Mouse (Mus musculus) CH12.LX (cell line): ENCODE results near the gene Rtel1. TPM values are rescaled to one million over a fixed set of nuclear protein-coding genes. Genes with fewer than 3 reads are reported as not detected.

ENCODE experiments used
- DNase-seq: peaks from one replicate; pipeline ENCODE4 v3.0.0-alpha.2; 2013; ENCODE audit errors: extremely low read depth
- H3K27ac ChIP-seq: 2 replicates; pipeline ENCODE4 v1.5.1; 2012; ENCODE audit warnings: low read depth, mild to moderate bottlenecking, control low read depth, moderate library complexity; ENCODE audit not compliant: insufficient read depth
- H3K27me3 ChIP-seq: replicated peaks from 2 replicates; pipeline ENCODE3; 2012; ENCODE audit warnings: inconsistent platforms
- H3K36me3 ChIP-seq, 2 experiments: replicated peaks in 1 of 2; 2 replicates each; pipeline versions ENCODE3 to v1.6.1; 2012; ENCODE audit warnings: inconsistent platforms in 1 of 2, low read length in 1 of 2, mild to moderate bottlenecking in 1 of 2, mixed read lengths in 1 of 2, moderate library complexity in 1 of 2; ENCODE audit not compliant: control insufficient read depth in 1 of 2, insufficient read depth in 1 of 2
- H3K4me1 ChIP-seq, 2 experiments: 2 replicates each; pipeline ENCODE4 v1.6.1; 2012; ENCODE audit warnings: inconsistent platforms in 1 of 2, moderate library complexity in 1 of 2; ENCODE audit not compliant: insufficient read depth in 2 of 2, control insufficient read depth in 1 of 2
- H3K4me2 ChIP-seq: 2 replicates; pipeline ENCODE4 v1.6.1; 2012; ENCODE audit warnings: low read depth, mild to moderate bottlenecking, control low read depth; ENCODE audit not compliant: poor library complexity, insufficient read depth, severe bottlenecking
- H3K4me3 ChIP-seq, 3 experiments: fragments of 150-350 bp in 1 of 3; sonication (generic) in 1 of 3; replicated peaks in 1 of 3; 2 replicates each; pipeline versions ENCODE3 to v1.5.1; 2011 to 2012; ENCODE audit warnings: low read depth in 2 of 3, low read length in 2 of 3, mild to moderate bottlenecking in 2 of 3, moderate library complexity in 2 of 3, control low read depth in 1 of 3, improper control_type of control experiment in 1 of 3, inconsistent platforms in 1 of 3, mixed read lengths in 1 of 3; ENCODE audit not compliant: poor library complexity in 1 of 3
- H3K79me2 ChIP-seq: replicated peaks from 2 replicates; pipeline ENCODE4 v1.6.1; 2012; ENCODE audit warnings: mild to moderate bottlenecking, moderate library complexity; ENCODE audit not compliant: control insufficient read depth, poor library complexity, insufficient read depth, severe bottlenecking; ENCODE audit errors: extremely low read depth
- H3K9ac ChIP-seq: 2 replicates; pipeline ENCODE4 v1.6.1; 2012; ENCODE audit warnings: low read depth, mild to moderate bottlenecking, control low read depth, moderate library complexity; ENCODE audit not compliant: insufficient read depth
- H3K9me3 ChIP-seq: replicated peaks from 2 replicates; pipeline ENCODE3; 2012; ENCODE audit warnings: low read length, inconsistent platforms, mixed read lengths
- BHLHE40 ChIP-seq: IDR thresholded peaks from 2 replicates; pipeline ENCODE4 v1.6.1; 2011; ENCODE audit warnings: mild to moderate bottlenecking, low read depth, low read length, improper control_type of control experiment
- CHD1 ChIP-seq: IDR thresholded peaks from 2 replicates; pipeline ENCODE4 v1.6.1; 2012; ENCODE audit warnings: low read depth, low read length, improper control_type of control experiment, inconsistent platforms
- E2F4 ChIP-seq: IDR thresholded peaks from 2 replicates; pipeline ENCODE4 v1.6.1; 2011; ENCODE audit warnings: low read depth, low read length, improper control_type of control experiment; ENCODE audit not compliant: insufficient replicate concordance
- ELF1 ChIP-seq: IDR thresholded peaks from 2 replicates; pipeline ENCODE4 v1.6.1; 2014; ENCODE audit warnings: low read depth, mild to moderate bottlenecking, inconsistent platforms, low read length, improper control_type of control experiment
- ETS1 ChIP-seq: conservative IDR thresholded peaks from 2 replicates; pipeline ENCODE4 v1.6.1; 2012; ENCODE audit warnings: low read depth, mild to moderate bottlenecking, inconsistent platforms, low read length, improper control_type of control experiment, moderate library complexity
- GABPA ChIP-seq: IDR thresholded peaks from 2 replicates; pipeline ENCODE4 v1.6.1; 2012; ENCODE audit warnings: low read depth, low read length, improper control_type of control experiment, inconsistent platforms; ENCODE audit not compliant: insufficient replicate concordance
- HCFC1 ChIP-seq: IDR thresholded peaks from 2 replicates; pipeline ENCODE4 v1.6.1; 2012; ENCODE audit warnings: low read depth, mild to moderate bottlenecking, inconsistent platforms, low read length, improper control_type of control experiment
- IRF4 ChIP-seq: IDR thresholded peaks from 2 replicates; pipeline ENCODE4 v1.6.1; 2014; ENCODE audit warnings: low read depth, mild to moderate bottlenecking, inconsistent platforms, low read length, improper control_type of control experiment
- JUN ChIP-seq: IDR thresholded peaks from 2 replicates; pipeline ENCODE4 v1.6.1; 2011; ENCODE audit warnings: low read depth, mild to moderate bottlenecking, low read length, improper control_type of control experiment, moderate library complexity; ENCODE audit not compliant: insufficient read depth
- JUND ChIP-seq: conservative IDR thresholded peaks from 2 replicates; pipeline ENCODE4 v1.6.1; 2011; ENCODE audit warnings: low read depth, low read length, improper control_type of control experiment
- MAFK ChIP-seq: IDR thresholded peaks from 2 replicates; pipeline ENCODE4 v1.6.1; 2011; ENCODE audit warnings: low read length, improper control_type of control experiment; ENCODE audit not compliant: insufficient replicate concordance
- MAX ChIP-seq: IDR thresholded peaks from 2 replicates; pipeline ENCODE4 v1.6.1; 2011; ENCODE audit warnings: low read length, improper control_type of control experiment
- MXI1 ChIP-seq: IDR thresholded peaks from 2 replicates; pipeline ENCODE4 v1.6.1; 2011; ENCODE audit warnings: mild to moderate bottlenecking, low read depth, low read length, improper control_type of control experiment
- MYC ChIP-seq: IDR thresholded peaks from 2 replicates; pipeline ENCODE4 v1.6.1; 2011; ENCODE audit warnings: low read depth, mild to moderate bottlenecking, improper control_type of control experiment, low read length
- NELFE ChIP-seq: IDR thresholded peaks from 2 replicates; pipeline ENCODE4 v1.6.1; 2011; ENCODE audit warnings: low read depth, low read length, improper control_type of control experiment
- PAX5 ChIP-seq: IDR thresholded peaks from 2 replicates; pipeline ENCODE4 v1.6.1; 2012; ENCODE audit warnings: low read length, inconsistent platforms, mixed read lengths
- POLR2AphosphoS2 ChIP-seq: IDR thresholded peaks from 2 replicates; pipeline ENCODE4 v1.6.1; 2011; ENCODE audit warnings: low read depth, low read length, improper control_type of control experiment
- RCOR1 ChIP-seq: conservative IDR thresholded peaks from 2 replicates; pipeline ENCODE4 v1.6.1; 2012; ENCODE audit warnings: low read depth, mild to moderate bottlenecking, inconsistent platforms, low read length, improper control_type of control experiment
- SIN3A ChIP-seq: IDR thresholded peaks from 2 replicates; pipeline ENCODE4 v1.6.1; 2012; ENCODE audit warnings: low read length, improper control_type of control experiment, inconsistent platforms
- SMC3 ChIP-seq: IDR thresholded peaks from 2 replicates; pipeline ENCODE4 v1.6.1; 2011; ENCODE audit warnings: low read depth, low read length, improper control_type of control experiment
- TBP ChIP-seq: conservative IDR thresholded peaks from 2 replicates; pipeline ENCODE4 v1.6.1; 2011; ENCODE audit warnings: low read depth, low read length, improper control_type of control experiment
- UBTF ChIP-seq: IDR thresholded peaks from 2 replicates; pipeline ENCODE4 v1.6.1; 2012; ENCODE audit warnings: low read depth, mild to moderate bottlenecking, inconsistent platforms, low read length, improper control_type of control experiment, moderate library complexity
- USF2 ChIP-seq: conservative IDR thresholded peaks from 2 replicates; pipeline ENCODE4 v1.6.1; 2011; ENCODE audit warnings: low read depth, low read length, improper control_type of control experiment
- ZMIZ1 ChIP-seq: IDR thresholded peaks from 2 replicates; pipeline ENCODE4 v1.6.1; 2012; ENCODE audit warnings: low read depth, mild to moderate bottlenecking, inconsistent platforms, low read length, improper control_type of control experiment
- dilution Hi-C: fragments of 300-500 bp; cut with MboI; formaldehyde crosslinking; loops from 2 replicates; pipeline ENCODE4 v1.14.3; 2020; ENCODE audit warnings: low sequenced_read_pairs; ENCODE audit not compliant: extremely low pct_unique_long_range_greater_than_20kb, extremely low pct_ligation_motif_present
- in situ Hi-C: fragments of 300-500 bp; cut with MboI; formaldehyde crosslinking; loops from 3 replicates; pipeline ENCODE4 v1.14.3; 2019; ENCODE audit warnings: low sequenced_read_pairs, low pct_ligation_motif_present, low pct_unique_long_range_greater_than_20kb, mixed read lengths
- polyA plus RNA-seq: library from polyadenylated mRNA; unstranded; fragments of >175 nt; gene quantifications from 2 replicates; pipeline ENCODE4 v1.2.1, GENCODE M21; 2012; ENCODE audit warnings: low read depth; ENCODE audit not compliant: insufficient read length
- total RNA-seq, 2 experiments: library from RNA; depleted of rRNA; stranded (reverse); fragments of 300-350 nt in 1 of 2; fragments of >200 nt in 1 of 2; gene quantifications; 2 replicates each; pipeline ENCODE4 v1.2.3; 2012 to 2014

Gene Rtel1
- total and polyA plus RNA-seq, 3 experiments = 65.4 to 89.2 (median 67.6) TPM

DNA sequence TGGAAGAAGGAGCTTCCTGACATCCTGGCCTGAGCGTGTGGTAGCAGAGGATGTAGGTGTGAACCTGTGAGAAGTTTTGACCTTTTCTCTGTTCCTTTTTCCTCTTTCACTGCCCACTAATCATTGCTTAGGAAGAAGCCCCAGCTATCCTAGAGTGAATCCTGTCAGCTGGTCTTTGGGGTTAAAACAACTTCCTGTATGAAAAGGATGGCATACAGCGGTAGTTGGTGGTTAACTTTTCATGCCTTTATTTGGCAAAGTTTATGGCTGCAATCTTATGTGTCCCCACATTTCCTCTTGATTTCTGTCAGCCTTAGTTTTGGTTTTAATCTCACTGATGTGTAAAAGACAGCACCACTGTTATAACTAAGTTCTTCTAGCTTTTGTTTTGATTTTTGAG is 57.7 kb downstream of the Rtel1 start:
- Histone ChIP-seq H3K79me2 (peaks cover 37% of the 10 kb centered on the region), H3K36me3 (peaks cover 29 to 71% of the 10 kb centered on the region in 2 experiments), H3K4me3 (no peak overlapping the region), H3K9ac (no peak overlapping the region), H3K4me1 (peaks cover 12 to 59% of the 10 kb centered on the region in 2 experiments; a peak in 3 of 4 replicates), H3K9me3 (no peaks in the 10 kb centered on the region), H3K27ac (no peak overlapping the region), H3K27me3 (no peaks in the 10 kb centered on the region), H3K4me2 (no peak overlapping the region)
- in situ Hi-C loops (no loop called here), dilution Hi-C loops (no loop called here)
- TF ChIP-seq HCFC1 = no peak
- no peak for TF ChIP-seq TBP
- TF ChIP-seq GABPA = no peak
- no peak for TF ChIP-seq ELF1
- TF ChIP-seq USF2 = no peak
- TF ChIP-seq POLR2AphosphoS2 = no peak
- TF ChIP-seq MAX = no peak
- TF ChIP-seq SMC3 = no peak
- no peak for TF ChIP-seq PAX5
- TF ChIP-seq MXI1 = no peak
- no peak for TF ChIP-seq MYC
- no peak for TF ChIP-seq JUND
- TF ChIP-seq BHLHE40 = no peak
- TF ChIP-seq E2F4 = no peak
- TF ChIP-seq SIN3A = no peak
- TF ChIP-seq MAFK = no peak
- TF ChIP-seq NELFE = no peak
- DNase-seq = no peak

DNA sequence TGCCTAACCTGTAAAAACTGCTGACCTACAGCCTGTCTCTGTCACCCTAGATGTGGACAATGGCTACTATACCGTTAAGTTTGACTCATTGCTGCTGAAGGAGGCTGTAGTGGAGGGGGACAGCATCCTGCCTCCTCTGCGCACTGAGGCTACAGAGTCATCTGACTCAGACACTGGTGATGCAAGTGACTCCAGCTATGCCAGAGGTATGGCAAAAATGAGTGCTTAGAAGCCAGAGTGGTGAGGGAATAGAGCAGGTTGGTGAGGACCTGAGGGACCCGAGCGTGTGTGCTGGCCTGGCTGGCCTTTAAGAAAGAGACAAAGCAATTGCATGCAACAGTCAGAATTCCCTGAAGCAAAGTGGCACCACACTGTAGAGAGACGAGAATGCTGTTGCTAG is 59.2 kb downstream of the Rtel1 start:
- no peak overlapping the region for H3K4me2 ChIP-seq
- H3K4me3 ChIP-seq = no peak overlapping the region
- no peak for DNase-seq
- no peaks in the 10 kb centered on the region for H3K27me3 ChIP-seq
- in situ Hi-C loops = no loop called here
- dilution Hi-C loops = no loop called here
- no peak overlapping the region for H3K9ac ChIP-seq
- no peaks in the 10 kb centered on the region for H3K9me3 ChIP-seq
- H3K79me2 ChIP-seq = peaks cover 26% of the 10 kb centered on the region
- no peak overlapping the region for H3K27ac ChIP-seq
- H3K4me1 ChIP-seq = peaks cover 19 to 61% of the 10 kb centered on the region in 2 experiments
- TF ChIP-seq USF2 (no peak), ZMIZ1 (no peak), POLR2AphosphoS2 (no peak), CHD1 (no peak), UBTF (no peak), RCOR1 (no peak), IRF4 (no peak), JUN (no peak), MAX (no peak), GABPA (no peak), ETS1 (no peak), JUND (no peak)
- H3K36me3 ChIP-seq = peaks cover 42 to 78% of the 10 kb centered on the region in 2 experiments
